8 mouse cellular contexts compared by ENCODE assay signal in genomic region chrX:12873230-12873629, GRCm38 (mm10).
DNase-seq lines count a peak whose midpoint lies in the region; ATAC-seq and TF ChIP-seq lines count a peak whose summit lies in the region.

No protein-coding gene starts in this region.

- no peak; the same call in 1 of the 2 replicates for ATAC-seq in embryonic facial prominence, embryonic 13.5 days (ENCODE audit: insufficient number of reproducible peaks, insufficient read depth, low FRiP score, low TSS enrichment, low read depth)
- ATAC-seq in limb, embryonic 12.5 days (ENCODE audit: insufficient number of reproducible peaks, insufficient read depth, low FRiP score, low TSS enrichment, low read depth), result no peak
- peak; percentile 82 for ATAC-seq in neural tube, embryonic 15.5 days (ENCODE audit: low FRiP score)

- intact Hi-C loops in left cerebral cortex, adult 2 months (cut with DNase I), result loop anchor here (5.0 to 10.0 kb wide), 2 partner anchors 198 to 199 kb away; partner anchors contain the start of genes 1810030O07Rik and Usp9x
- intact Hi-C loops in left cerebral cortex, postnatal 36 days (cut with DNase I), result loop anchor here (5.0 kb wide), 1 partner anchor 169 kb away; no protein-coding TSS in a partner anchor

- 32% methylated on average over 6 of the region's 6 CpGs for WGBS in embryonic facial prominence, embryonic 13.5 days
- 44% methylated on average over 6 of the region's 6 CpGs for WGBS in limb, embryonic 12.5 days
- 25% methylated on average over 6 of the region's 6 CpGs for WGBS in neural tube, embryonic 15.5 days

- peak overlapping the region; percentile 51; the same call in 1 of the 2 replicates for H3K9ac ChIP-seq in embryonic facial prominence, embryonic 13.5 days
- H3K9ac ChIP-seq in limb, embryonic 12.5 days (replicated peaks), result no peak overlapping the region
- peak overlapping the region; percentile 45 for H3K9ac ChIP-seq in neural tube, embryonic 15.5 days (replicated peaks)

- no peaks in the 10 kb centered on the region for H3K36me3 ChIP-seq in embryonic facial prominence, embryonic 13.5 days
- no peaks in the 10 kb centered on the region for H3K36me3 ChIP-seq in limb, embryonic 12.5 days
- no peaks in the 10 kb centered on the region for H3K36me3 ChIP-seq in neural tube, embryonic 15.5 days

- TF ChIP-seq CTCF in left cerebral cortex, adult 2 months (IDR thresholded peaks at IDR 0.05), result no peak

- no peaks in the 10 kb centered on the region for H3K4me1 ChIP-seq in embryonic facial prominence, embryonic 13.5 days
- H3K4me1 ChIP-seq in limb, embryonic 12.5 days (replicated peaks), result no peaks in the 10 kb centered on the region
- peaks cover 3% of the 10 kb centered on the region; the same call in 1 of the 2 replicates for H3K4me1 ChIP-seq in neural tube, embryonic 15.5 days

- H3K4me2 ChIP-seq in embryonic facial prominence, embryonic 13.5 days, result peak overlapping the region; percentile 52
- H3K4me2 ChIP-seq in limb, embryonic 12.5 days, result peak overlapping the region; percentile 40
- H3K4me2 ChIP-seq in neural tube, embryonic 15.5 days, result peak overlapping the region; percentile 54

- DNase-seq in left cerebral cortex, adult 2 months (ENCODE audit: extremely low spot score in 1 of 2, low spot score in 2 of 2), result no peak
- DNase-seq in left cerebral cortex, postnatal 36 days (ENCODE audit: low spot score in 2 of 2), result no peak
- DNase-seq in embryo, embryonic 11 days, result no peak
- no peak for DNase-seq in adrenal gland, adult (ENCODE audit: inconsistent age in 2 of 2, low spot score in 1 of 2)
- no peak for DNase-seq in right cerebral cortex, postnatal 4 days

- H3K27me3 ChIP-seq in embryonic facial prominence, embryonic 13.5 days, result peaks cover 3% of the 10 kb centered on the region; the same call in 1 of the 2 replicates
- H3K27me3 ChIP-seq in limb, embryonic 12.5 days, result no peaks in the 10 kb centered on the region
- no peaks in the 10 kb centered on the region for H3K27me3 ChIP-seq in neural tube, embryonic 15.5 days (replicated peaks)

- peak overlapping the region; percentile 76 for H3K27ac ChIP-seq in left cerebral cortex, adult 2 months
- H3K27ac ChIP-seq in embryonic facial prominence, embryonic 13.5 days, result peak overlapping the region; percentile 68; the same call in 1 of the 2 replicates
- H3K27ac ChIP-seq in limb, embryonic 12.5 days, result no peak overlapping the region
- peak overlapping the region; percentile 91 for H3K27ac ChIP-seq in neural tube, embryonic 15.5 days (replicated peaks)

- peak overlapping the region; percentile 43 for H3K4me3 ChIP-seq in left cerebral cortex, adult 2 months
- peak overlapping the region; percentile 34 for H3K4me3 ChIP-seq in embryonic facial prominence, embryonic 13.5 days
- H3K4me3 ChIP-seq in limb, embryonic 12.5 days (replicated peaks), result peak overlapping the region; percentile 32; the same call in 1 of the 2 replicates
- H3K4me3 ChIP-seq in neural tube, embryonic 15.5 days (replicated peaks), result peak overlapping the region; percentile 28

- no peaks in the 10 kb centered on the region for H3K9me3 ChIP-seq in embryonic facial prominence, embryonic 13.5 days
- no peaks in the 10 kb centered on the region for H3K9me3 ChIP-seq in limb, embryonic 12.5 days
- no peaks in the 10 kb centered on the region for H3K9me3 ChIP-seq in neural tube, embryonic 15.5 days (replicated peaks)
